Mouse (Mus musculus): Measurements from ENCODE around the gene Gbgt1. TPM values are rescaled to one million over a fixed set of nuclear protein-coding genes. Genes with fewer than 3 reads are reported as not detected.

The Gbgt1 gene
- polyA plus RNA-seq, 1 experiment from 2014 or later, result 1.8 TPM

DNA sequence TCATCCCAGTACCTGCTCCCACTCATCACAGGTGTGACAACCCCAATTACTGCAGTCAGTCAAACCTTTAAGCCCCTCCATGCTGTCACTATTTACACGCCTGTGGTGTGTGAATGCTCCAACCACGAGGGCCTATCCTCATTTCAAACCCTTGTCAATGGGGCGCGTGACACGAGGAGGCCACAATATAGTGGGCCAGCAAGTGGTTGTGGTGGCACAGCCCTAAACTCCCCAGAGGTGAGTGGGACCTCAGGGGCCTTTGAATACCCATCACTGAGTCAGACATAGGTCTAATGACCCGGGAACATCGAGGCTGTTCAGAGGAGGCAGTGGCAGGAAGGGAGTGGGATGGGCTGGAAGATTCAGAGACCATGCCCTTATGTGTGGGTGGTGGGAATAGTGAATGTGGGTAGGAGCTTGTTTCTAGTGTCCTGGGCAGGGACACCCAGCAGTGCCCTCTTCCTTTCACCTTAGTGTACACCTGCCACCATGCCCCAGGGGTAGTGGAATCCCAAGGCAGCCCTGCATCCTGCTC lies 37.3 kb downstream of the Gbgt1 start:
- H3K9me3 ChIP-seq, result no peaks in the 10 kb centered on the region
- no peaks in the 10 kb centered on the region for H3K27me3 ChIP-seq
- peak overlapping the region; percentile 74 for H3K4me3 ChIP-seq
- 69% methylated on average over 7 of the region's 7 CpGs for WGBS
- H3K9ac ChIP-seq, result peak overlapping the region; percentile 78
- ATAC-seq (ENCODE audit: borderline replicate concordance, extremely low read depth, low FRiP score, low TSS enrichment), result no peak
- peak overlapping the region; percentile 83 for H3K27ac ChIP-seq
- peak overlapping the region; percentile 90 for H3K4me2 ChIP-seq
- no peaks in the 10 kb centered on the region for H3K36me3 ChIP-seq
- H3K4me1 ChIP-seq, result peaks cover 71% of the 10 kb centered on the region

DNA sequence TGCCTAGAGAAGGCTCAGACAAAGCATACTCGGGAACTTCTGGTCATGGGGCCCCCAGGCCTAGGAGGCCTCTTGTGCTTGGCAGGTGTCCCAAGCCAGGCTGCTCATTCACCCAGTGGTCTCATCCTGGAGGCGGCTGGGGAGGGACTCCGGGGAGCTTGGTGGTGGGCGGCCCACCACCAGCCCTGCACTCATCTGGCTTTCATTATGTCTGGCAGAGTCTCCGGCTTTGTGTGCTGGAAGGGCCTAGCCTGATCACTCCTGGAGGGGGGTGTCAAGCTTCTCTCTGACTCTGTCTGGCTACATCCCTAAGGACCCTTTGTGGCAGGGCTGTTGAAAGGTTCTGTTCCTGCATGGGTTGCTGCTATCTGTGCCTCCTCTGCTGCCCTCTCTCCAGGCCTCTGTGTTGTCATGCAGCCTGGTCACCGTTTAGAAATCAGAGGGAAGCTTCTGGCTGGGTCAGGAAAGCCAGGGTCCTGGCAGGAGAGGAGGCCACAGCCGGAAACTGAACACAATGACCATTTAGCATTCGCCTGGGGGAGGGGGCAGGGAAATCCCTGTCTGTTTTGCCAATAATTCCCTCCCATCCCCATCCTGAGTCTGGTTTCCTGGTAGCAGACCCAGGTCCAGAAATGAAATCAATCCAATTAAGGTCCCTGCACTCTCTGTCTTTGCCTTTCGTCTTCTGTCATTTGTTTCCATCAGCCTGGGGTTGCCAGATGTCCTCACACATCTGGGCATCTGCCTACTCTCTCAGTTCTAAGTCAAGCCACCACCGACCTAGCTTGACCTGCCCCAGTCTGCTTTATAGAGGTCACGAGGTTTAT lies 38.0 kb downstream of the Gbgt1 start:
- 38% methylated on average over 11 of the region's 11 CpGs for WGBS
- H3K9me3 ChIP-seq, result no peaks in the 10 kb centered on the region
- H3K27ac ChIP-seq, result peak overlapping the region; percentile 83
- H3K27me3 ChIP-seq, result no peaks in the 10 kb centered on the region
- H3K9ac ChIP-seq, result peak overlapping the region; percentile 78; the same call in 1 of the 2 replicates
- no peaks in the 10 kb centered on the region for H3K36me3 ChIP-seq
- no peak for ATAC-seq (ENCODE audit: borderline replicate concordance, extremely low read depth, low FRiP score, low TSS enrichment)
- peak overlapping the region; percentile 90 for H3K4me2 ChIP-seq
- H3K4me1 ChIP-seq, result peaks cover 77% of the 10 kb centered on the region
- H3K4me3 ChIP-seq, result peak overlapping the region; percentile 74

DNA sequence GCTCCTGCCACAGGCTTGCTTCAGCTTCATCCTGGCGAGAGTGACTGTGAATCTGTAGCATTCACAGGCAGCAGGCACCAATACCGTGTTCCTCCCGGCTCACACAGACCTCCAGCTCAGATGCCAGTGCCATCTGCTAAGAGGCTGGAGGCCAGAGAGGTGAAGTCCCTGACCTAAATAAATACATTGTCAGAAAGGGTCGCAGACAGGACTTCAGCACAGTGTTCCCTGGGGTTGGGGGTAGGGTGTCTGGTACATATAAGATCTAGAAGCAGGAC lies 38.5 kb downstream of the Gbgt1 start:
- H3K9me3 ChIP-seq, result no peaks in the 10 kb centered on the region
- peaks cover 83% of the 10 kb centered on the region for H3K4me1 ChIP-seq
- no peaks in the 10 kb centered on the region for H3K36me3 ChIP-seq
- peak overlapping the region; percentile 74; the same call in 1 of the 2 replicates for H3K4me3 ChIP-seq
- ATAC-seq (ENCODE audit: borderline replicate concordance, extremely low read depth, low FRiP score, low TSS enrichment), result no peak
- 33% methylated on average over 4 of the region's 4 CpGs for WGBS
- peak overlapping the region; percentile 83 for H3K27ac ChIP-seq
- no peaks in the 10 kb centered on the region for H3K27me3 ChIP-seq
- H3K9ac ChIP-seq, result no peak overlapping the region
- H3K4me2 ChIP-seq, result peak overlapping the region; percentile 90

DNA sequence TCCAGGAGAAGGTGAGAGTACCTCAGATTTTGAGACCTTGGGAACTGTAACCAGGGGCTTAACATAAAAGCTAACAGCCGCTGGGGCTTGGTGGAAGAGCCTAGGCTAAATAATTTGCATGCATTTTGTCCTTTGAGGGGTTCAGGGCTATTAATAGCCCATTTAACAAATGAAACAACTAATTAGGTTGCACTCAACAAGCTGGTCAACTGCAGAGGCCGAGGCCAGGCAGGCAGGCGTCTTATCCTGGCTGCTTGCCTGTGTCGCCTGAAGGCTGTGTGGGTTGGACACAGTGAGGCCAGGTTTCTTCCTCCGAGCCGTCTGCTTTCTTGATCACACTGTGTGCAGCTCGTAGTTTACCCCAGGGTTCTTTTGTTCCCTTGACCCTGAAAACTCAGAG lies 39.0 kb downstream of the Gbgt1 start:
- peak overlapping the region; percentile 83 for H3K27ac ChIP-seq
- WGBS, result 39% methylated on average over 7 of the region's 7 CpGs
- no peaks in the 10 kb centered on the region for H3K9me3 ChIP-seq
- peaks cover 82% of the 10 kb centered on the region for H3K4me1 ChIP-seq
- H3K9ac ChIP-seq, result no peak overlapping the region
- ATAC-seq (ENCODE audit: borderline replicate concordance, extremely low read depth, low FRiP score, low TSS enrichment), result no peak
- H3K4me3 ChIP-seq, result peak overlapping the region; percentile 5; the same call in 1 of the 2 replicates
- H3K27me3 ChIP-seq, result no peaks in the 10 kb centered on the region
- H3K36me3 ChIP-seq, result no peaks in the 10 kb centered on the region
- peak overlapping the region; percentile 90 for H3K4me2 ChIP-seq

DNA sequence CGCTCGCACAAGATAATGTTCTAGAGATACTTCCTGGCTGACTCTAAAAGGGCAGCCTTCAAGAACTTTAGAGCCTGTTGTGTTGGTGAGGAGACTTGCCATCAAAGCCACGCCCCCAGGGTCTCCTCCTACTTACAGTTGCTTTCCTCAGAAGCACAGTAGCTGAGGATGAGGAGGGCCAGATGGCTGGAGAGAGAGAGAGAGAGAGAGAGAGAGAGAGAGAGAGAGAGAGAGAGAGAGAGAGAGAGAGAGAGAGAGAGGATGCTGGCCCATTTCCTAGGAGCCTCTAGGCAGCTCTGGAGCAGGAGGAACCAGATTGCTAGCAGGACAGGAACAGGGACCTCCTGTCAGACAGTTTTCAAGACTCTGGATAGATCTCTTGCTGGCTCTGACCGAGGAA lies 39.5 kb downstream of the Gbgt1 start:
- peak overlapping the region; percentile 90 for H3K4me2 ChIP-seq

DNA sequence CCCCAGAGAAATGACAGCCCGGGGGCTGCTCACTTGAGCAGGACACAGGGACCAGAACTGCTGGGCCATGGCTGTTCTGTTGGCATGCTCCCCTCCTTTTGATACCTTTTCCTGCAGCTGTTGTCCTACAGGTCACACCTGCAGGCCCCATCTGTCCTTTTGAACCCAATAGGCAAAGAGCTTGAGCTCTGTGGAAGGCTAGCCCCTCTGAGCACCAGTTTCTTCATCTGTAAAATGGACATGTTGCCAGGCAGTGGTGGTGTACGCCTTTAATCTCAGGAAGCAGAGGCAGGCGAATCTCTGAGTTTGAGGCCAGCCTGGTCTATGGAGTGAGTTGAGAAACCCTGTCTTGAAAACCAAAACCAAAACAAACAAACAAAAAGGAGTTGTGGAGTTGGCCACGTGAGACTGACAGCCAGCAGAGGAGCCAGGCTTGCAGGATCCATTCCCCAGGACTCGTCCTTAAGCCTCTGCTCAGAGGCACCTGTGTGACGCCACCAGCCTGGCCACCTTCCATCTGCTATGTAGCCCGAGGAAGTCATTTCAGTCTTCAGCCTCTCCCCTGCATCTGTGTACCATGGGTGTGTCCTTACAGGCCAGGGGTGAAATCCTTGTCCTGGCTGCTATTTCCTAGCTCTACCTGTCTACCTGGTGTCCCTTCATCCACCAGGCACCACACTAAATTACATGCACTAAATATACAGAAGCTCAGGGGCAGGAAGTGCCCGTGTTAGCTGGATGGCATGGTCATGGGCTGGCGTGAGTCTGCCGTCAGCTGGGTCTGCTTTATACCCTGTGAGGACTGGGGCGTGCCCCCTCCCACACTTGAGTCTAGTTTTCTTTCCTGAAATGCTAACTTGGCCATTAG lies 40.3 kb downstream of the Gbgt1 start:
- peaks cover 81% of the 10 kb centered on the region for H3K4me1 ChIP-seq

More for the DNA sequence above, 39.5 kb downstream of the Gbgt1 start:
- no peaks in the 10 kb centered on the region for H3K9me3 ChIP-seq
- H3K9ac ChIP-seq, result no peak overlapping the region
- H3K27ac ChIP-seq, result peak overlapping the region; percentile 83
- H3K4me3 ChIP-seq, result peak overlapping the region; percentile 5; the same call in 1 of the 2 replicates
- H3K27me3 ChIP-seq, result no peaks in the 10 kb centered on the region
- 25% methylated on average over 4 of the region's 4 CpGs for WGBS
- no peak for ATAC-seq (ENCODE audit: borderline replicate concordance, extremely low read depth, low FRiP score, low TSS enrichment)
- H3K4me1 ChIP-seq, result peaks cover 81% of the 10 kb centered on the region
- H3K36me3 ChIP-seq, result no peaks in the 10 kb centered on the region

DNA sequence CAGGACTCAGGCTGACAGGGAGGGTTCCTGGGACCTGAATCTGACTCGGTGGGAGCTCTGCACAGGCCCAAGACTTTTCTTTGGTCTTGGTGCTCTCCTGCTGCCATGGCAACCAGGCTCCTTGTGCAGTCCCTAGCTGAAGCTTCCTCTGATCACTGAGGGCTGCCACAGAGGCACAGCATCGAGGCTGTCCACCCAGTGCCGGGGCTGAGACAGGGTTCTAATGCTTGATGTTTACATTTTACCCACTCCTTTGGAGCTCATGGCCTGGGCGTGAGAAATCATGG lies 40.9 kb downstream of the Gbgt1 start:
- Histone ChIP-seq H3K4me3 (no peak overlapping the region), H3K27me3 (no peaks in the 10 kb centered on the region), H3K36me3 (peaks cover 6% of the 10 kb centered on the region), H3K9ac (no peak overlapping the region), H3K4me1 (peaks cover 76% of the 10 kb centered on the region), H3K27ac (no peak overlapping the region), H3K9me3 (no peaks in the 10 kb centered on the region), H3K4me2 (no peak overlapping the region)
- no peak for ATAC-seq (ENCODE audit: borderline replicate concordance, extremely low read depth, low FRiP score, low TSS enrichment)
- 43% methylated on average over 4 of the region's 4 CpGs for WGBS

More for the DNA sequence above, 40.3 kb downstream of the Gbgt1 start:
- Histone ChIP-seq H3K36me3 (peaks cover under 1% of the 10 kb centered on the region; the same call in 1 of the 2 replicates), H3K4me3 (no peak overlapping the region), H3K9me3 (no peaks in the 10 kb centered on the region), H3K4me2 (no peak overlapping the region), H3K27ac (peak overlapping the region; percentile 83), H3K9ac (no peak overlapping the region), H3K27me3 (no peaks in the 10 kb centered on the region)
- WGBS, result 72% methylated on average over 11 of the region's 11 CpGs
- no peak for ATAC-seq (ENCODE audit: borderline replicate concordance, extremely low read depth, low FRiP score, low TSS enrichment)

DNA sequence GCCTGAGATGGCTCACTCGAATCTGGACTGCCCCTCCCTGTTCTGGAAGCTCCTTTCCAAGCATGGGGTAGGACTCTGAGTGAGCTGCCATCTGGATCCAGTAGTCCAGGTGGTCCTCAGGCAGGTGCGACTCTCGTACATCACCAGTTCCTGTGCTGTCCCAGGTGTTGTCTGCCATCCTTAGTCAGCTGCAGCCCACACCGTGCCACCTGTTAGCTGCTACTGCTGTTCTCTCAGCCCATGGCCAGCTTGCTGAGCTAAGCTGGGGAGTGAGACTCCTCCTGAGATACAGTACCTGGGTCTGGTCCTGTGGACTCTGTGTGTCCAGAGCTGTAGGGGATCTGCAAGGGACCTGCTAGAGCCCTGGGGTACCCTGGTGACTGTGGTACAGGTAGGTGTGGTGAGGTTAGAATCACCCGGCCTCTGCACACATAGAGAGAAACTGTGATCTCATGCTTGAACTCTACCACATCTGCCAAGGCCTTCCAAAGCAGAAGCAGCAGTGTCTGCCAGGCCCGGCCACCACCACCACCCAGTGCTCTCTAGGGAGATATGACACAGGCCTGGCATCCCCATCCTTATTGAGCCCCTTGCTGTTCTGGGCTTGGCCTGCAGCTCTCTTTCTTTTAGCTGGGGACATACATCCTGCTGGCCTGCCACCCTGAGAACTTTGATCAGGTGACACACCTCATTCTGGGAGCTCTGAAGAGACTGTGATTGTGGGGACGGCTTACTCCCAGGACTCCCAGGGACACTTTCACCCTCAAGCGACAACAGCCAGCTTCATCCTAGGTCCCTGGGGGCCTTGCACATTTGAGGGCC lies 41.5 kb downstream of the Gbgt1 start:
- Histone ChIP-seq H3K4me2 (no peak overlapping the region), H3K4me3 (no peak overlapping the region), H3K4me1 (peaks cover 70% of the 10 kb centered on the region), H3K36me3 (peaks cover 11% of the 10 kb centered on the region), H3K9me3 (no peaks in the 10 kb centered on the region), H3K27me3 (no peaks in the 10 kb centered on the region), H3K27ac (peak overlapping the region; percentile 76; the same call in 1 of the 2 replicates), H3K9ac (no peak overlapping the region)
- WGBS, result 72% methylated on average over 8 of the region's 8 CpGs
- ATAC-seq (ENCODE audit: borderline replicate concordance, extremely low read depth, low FRiP score, low TSS enrichment), result no peak

DNA sequence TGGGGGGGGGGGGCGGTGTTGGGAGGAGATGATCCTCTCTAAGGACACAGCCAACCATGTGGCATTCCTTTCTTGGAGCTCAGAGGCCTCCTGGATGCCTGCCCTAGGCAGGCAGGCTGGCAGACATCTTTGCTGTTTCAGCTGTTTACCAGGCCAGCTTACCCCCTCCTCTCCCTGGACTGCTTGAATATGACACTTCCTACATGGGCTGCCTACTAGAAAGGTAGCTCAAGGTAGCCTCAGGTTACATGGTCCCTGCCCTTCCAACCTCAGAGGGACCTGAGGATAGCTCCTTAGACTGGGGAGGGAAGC lies 42.1 kb downstream of the Gbgt1 start:
- Histone ChIP-seq H3K4me3 (no peak overlapping the region), H3K27ac (peak overlapping the region; percentile 76), H3K4me2 (no peak overlapping the region), H3K36me3 (peaks cover 15% of the 10 kb centered on the region), H3K9me3 (no peaks in the 10 kb centered on the region), H3K4me1 (peaks cover 65% of the 10 kb centered on the region), H3K9ac (no peak overlapping the region), H3K27me3 (no peaks in the 10 kb centered on the region)
- 80% methylated on average over 1 of the region's 1 CpGs for WGBS
- no peak for ATAC-seq (ENCODE audit: borderline replicate concordance, extremely low read depth, low FRiP score, low TSS enrichment)

DNA sequence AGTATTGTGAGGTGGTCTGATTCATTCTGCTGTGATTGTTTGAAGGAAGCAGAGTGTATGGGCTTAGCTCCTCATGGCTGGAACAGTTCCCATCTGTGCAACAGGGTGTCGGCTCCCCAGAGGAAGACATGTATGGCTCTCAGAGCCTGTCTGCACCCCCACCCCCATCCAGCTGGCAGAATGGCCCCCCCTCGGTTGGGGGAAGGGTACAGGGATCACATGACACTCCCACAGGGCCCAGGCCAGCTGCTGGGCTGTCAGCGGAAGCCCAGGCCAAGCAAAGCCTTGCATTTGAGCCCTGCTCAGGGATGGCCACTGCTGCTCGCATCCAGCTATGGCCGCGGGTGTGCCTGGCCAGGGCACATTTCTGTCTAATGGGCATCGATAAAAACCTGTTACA lies 42.5 kb downstream of the Gbgt1 start:
- peaks cover 61% of the 10 kb centered on the region for H3K4me1 ChIP-seq
- 32% methylated on average over 7 of the region's 7 CpGs for whole genome bisulfite sequencing
- peaks cover 20% of the 10 kb centered on the region for H3K36me3 ChIP-seq
- no peak overlapping the region for H3K4me2 ChIP-seq
- H3K27me3 ChIP-seq, result no peaks in the 10 kb centered on the region
- no peak overlapping the region for H3K9ac ChIP-seq
- peak overlapping the region; percentile 76 for H3K27ac ChIP-seq
- ATAC-seq (ENCODE audit: borderline replicate concordance, extremely low read depth, low FRiP score, low TSS enrichment), result peak; percentile 62; the same call in 1 of the 2 replicates
- H3K4me3 ChIP-seq, result no peak overlapping the region
- no peaks in the 10 kb centered on the region for H3K9me3 ChIP-seq

DNA sequence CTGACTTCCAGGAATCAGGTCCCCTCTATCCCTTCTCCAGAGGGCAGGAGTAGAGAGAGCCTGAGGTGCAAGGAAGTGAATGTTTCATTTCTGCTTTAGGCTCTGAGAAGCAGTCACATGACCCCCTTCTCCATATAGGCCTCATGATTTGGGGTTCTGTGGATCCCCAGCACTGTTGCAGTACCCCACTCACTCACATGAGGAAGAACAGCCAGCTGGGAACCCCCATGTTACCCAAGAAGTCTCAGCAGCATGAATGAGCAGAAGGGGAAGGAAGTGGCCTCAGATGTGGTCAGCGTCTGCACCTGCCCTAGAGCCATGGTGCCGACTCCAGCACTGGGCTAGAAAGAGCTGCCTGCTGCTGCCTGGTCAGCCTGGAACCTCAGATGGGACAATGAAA lies 43.3 kb downstream of the Gbgt1 start:
- Histone ChIP-seq H3K4me3 (no peak overlapping the region), H3K36me3 (peaks cover 25% of the 10 kb centered on the region), H3K9ac (0 out of 2 replicates have a peak overlapping the region, but pooled peaks have one; percentile 13), H3K27ac (peak overlapping the region; percentile 76; the same call in 1 of the 2 replicates), H3K4me1 (peaks cover 54% of the 10 kb centered on the region), H3K27me3 (no peaks in the 10 kb centered on the region), H3K9me3 (no peaks in the 10 kb centered on the region), H3K4me2 (no peak overlapping the region)
- ATAC-seq (ENCODE audit: borderline replicate concordance, extremely low read depth, low FRiP score, low TSS enrichment), result no peak
- 75% methylated on average over 2 of the region's 2 CpGs for WGBS
